10 mouse cellular contexts compared by ENCODE assay signal in genomic region chr11:31564742-31565510, GRCm38 (mm10).
DNase-seq lines count a peak whose midpoint lies in the region; ATAC-seq and TF ChIP-seq lines count a peak whose summit lies in the region.
"Had no signal": no experiment of that assay in that cellular context is flagged by ENCODE, and none has a peak within 500 bp of the region (broad histone marks: within the 10 kb centered on the region; RNA-seq: fewer than 3 reads in every experiment).

No protein-coding gene starts in this region.

- no peaks in the 10 kb centered on the region for H3K36me3 ChIP-seq in embryonic facial prominence, embryonic 15.5 days
- H3K36me3 ChIP-seq in kidney, adult 2 months (ENCODE audit: control insufficient read depth, insufficient read depth, low read length) = no peaks in the 10 kb centered on the region
- H3K36me3 ChIP-seq: neural tube, embryonic 13.5 days had no signal

- H3K4me2 ChIP-seq in embryonic facial prominence, embryonic 15.5 days (replicated peaks) = no peak overlapping the region
- H3K4me2 ChIP-seq: neural tube, embryonic 13.5 days had no signal

- H3K27me3 ChIP-seq in embryonic facial prominence, embryonic 15.5 days = no peaks in the 10 kb centered on the region
- H3K27me3 ChIP-seq in kidney, adult 2 months (replicated peaks; ENCODE audit: control insufficient read depth, insufficient read depth, low read length) = no peaks in the 10 kb centered on the region
- H3K27me3 ChIP-seq: neural tube, embryonic 13.5 days had no signal

- ATAC-seq in embryonic facial prominence, embryonic 15.5 days (ENCODE audit: insufficient number of reproducible peaks, low FRiP score, low TSS enrichment, low read depth) = peak; percentile 71
- ATAC-seq in monocyte, adult 5-6 weeks (replicated peaks; ENCODE audit: insufficient number of reproducible peaks, low FRiP score, low TSS enrichment, poor library complexity, severe bottlenecking) = no peak

- DNase-seq in heart, adult 18-20 months = peak; percentile 57 to 76
- peak; percentile 74 for DNase-seq in kidney, adult 2 months
- DNase-seq in lung, postnatal 25 days (ENCODE audit: low spot score) = peak; percentile 42
- DNase-seq in T-cell, adult 2 months (ENCODE audit: low spot score) = no peak
- DNase-seq in cerebellum, adult 11-12 months = no peak
- DNase-seq: cerebellum, adult 8-10 months had no signal

- no peak for TF ChIP-seq CTCF in kidney, adult 2 months (conservative IDR thresholded peaks at IDR 0.05; ENCODE audit: insufficient read depth, insufficient read length, low read depth, low read length)

- 67% methylated on average over 13 of the region's 13 CpGs for WGBS in embryonic facial prominence, embryonic 15.5 days
- WGBS in kidney, adult 2 months = 53% methylated on average over 13 of the region's 13 CpGs

- no peaks in the 10 kb centered on the region for H3K9me3 ChIP-seq in embryonic facial prominence, embryonic 15.5 days (replicated peaks)

- peak overlapping the region; percentile 66 for H3K27ac ChIP-seq in embryonic facial prominence, embryonic 15.5 days (replicated peaks)
- H3K27ac ChIP-seq in kidney, adult 2 months (ENCODE audit: insufficient read depth, low read depth, low read length) = peak overlapping the region; percentile 7; the same call in 1 of the 2 replicates
- H3K27ac ChIP-seq: liver, embryonic 14.5 days; neural tube, embryonic 13.5 days had no signal

- H3K9ac ChIP-seq in embryonic facial prominence, embryonic 15.5 days = no peak overlapping the region
- H3K9ac ChIP-seq: liver, embryonic 14.5 days; neural tube, embryonic 13.5 days had no signal

- no peak overlapping the region for H3K4me3 ChIP-seq in embryonic facial prominence, embryonic 15.5 days (replicated peaks)
- no peak overlapping the region for H3K4me3 ChIP-seq in kidney, adult 2 months (ENCODE audit: insufficient read depth, low read depth, low read length)
- H3K4me3 ChIP-seq: neural tube, embryonic 13.5 days had no signal

- H3K4me1 ChIP-seq in embryonic facial prominence, embryonic 15.5 days = peaks cover 12% of the 10 kb centered on the region; the same call in 1 of the 2 replicates
- H3K4me1 ChIP-seq in kidney, adult 2 months (ENCODE audit: control insufficient read depth, insufficient read depth, low read length) = peaks cover 9% of the 10 kb centered on the region
- H3K4me1 ChIP-seq: neural tube, embryonic 13.5 days had no signal

- TF ChIP-seq POLR2A in kidney, adult 2 months (IDR thresholded peaks at IDR 0.05; ENCODE audit: low read depth, low read length) = no peak

Comparison
In these comparisons a context has a peak if more than half of its experiments do, and no peak if none do; other contexts are left out.
1. DNase-seq: peak in heart, adult 18-20 months (2 of 2), kidney, adult 2 months (single experiment) and lung, postnatal 25 days (single experiment); none in T-cell, adult 2 months (single experiment) and cerebellum, adult 11-12 months (single experiment).